Mouse (Mus musculus): Measurements from ENCODE around the gene Bpgm.

DNA sequence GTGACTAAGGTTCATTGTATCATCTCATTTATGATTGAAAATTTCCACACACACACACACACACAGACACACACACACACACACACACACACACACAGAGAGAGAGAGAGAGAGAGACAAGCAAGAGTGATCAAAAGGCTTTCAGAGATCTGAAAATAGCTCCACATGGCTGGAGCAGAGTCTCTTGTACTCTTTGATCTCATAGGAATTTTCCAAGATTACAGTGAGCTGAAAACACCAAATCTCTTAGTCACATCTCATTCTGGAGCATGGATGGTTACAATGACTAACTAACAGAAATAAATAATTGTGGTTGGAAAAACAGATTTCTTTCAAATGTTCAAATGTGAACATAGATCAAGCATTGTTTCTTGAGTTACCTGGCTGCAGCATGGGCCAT lies 16.6 kb upstream of the Bpgm start:
- TF ChIP-seq CTCF (IDR thresholded peaks at IDR 0.05; ENCODE audit: low read depth): no peak
- no peak for TF ChIP-seq EP300 (IDR thresholded peaks at IDR 0.05; ENCODE audit: low read depth)

Data from heart, postnatal 0 days (tissue).